Mouse (Mus musculus): ENCODE results near the gene Lyz2. TPM values are rescaled to one million over a fixed set of nuclear protein-coding genes. Genes with fewer than 3 reads are reported as not detected.
"Not testable (repeated sequence)": the region's sequence is repeated elsewhere in the genome, so short reads cannot be mapped to it uniquely, and the experiment has no call there.

Gene Lyz2
- total RNA-seq, 2 experiments from 2014 or later = 12.1 to 14.4 TPM

- intact Hi-C loops (cut with DNase I) = no loop called here
- no peak for DNase-seq (ENCODE audit: low spot score in 2 of 2)
These were observed 4.3 kb upstream of the Lyz2 start for GRCm38 (mm10) chr10:117286366-117286970.

- intact Hi-C loops (cut with DNase I); DNase-seq (ENCODE audit: low spot score in 2 of 2): not testable (repeated sequence)
These were observed 3.5 kb upstream of the Lyz2 start for GRCm38 (mm10) chr10:117285584-117285983.

DNA sequence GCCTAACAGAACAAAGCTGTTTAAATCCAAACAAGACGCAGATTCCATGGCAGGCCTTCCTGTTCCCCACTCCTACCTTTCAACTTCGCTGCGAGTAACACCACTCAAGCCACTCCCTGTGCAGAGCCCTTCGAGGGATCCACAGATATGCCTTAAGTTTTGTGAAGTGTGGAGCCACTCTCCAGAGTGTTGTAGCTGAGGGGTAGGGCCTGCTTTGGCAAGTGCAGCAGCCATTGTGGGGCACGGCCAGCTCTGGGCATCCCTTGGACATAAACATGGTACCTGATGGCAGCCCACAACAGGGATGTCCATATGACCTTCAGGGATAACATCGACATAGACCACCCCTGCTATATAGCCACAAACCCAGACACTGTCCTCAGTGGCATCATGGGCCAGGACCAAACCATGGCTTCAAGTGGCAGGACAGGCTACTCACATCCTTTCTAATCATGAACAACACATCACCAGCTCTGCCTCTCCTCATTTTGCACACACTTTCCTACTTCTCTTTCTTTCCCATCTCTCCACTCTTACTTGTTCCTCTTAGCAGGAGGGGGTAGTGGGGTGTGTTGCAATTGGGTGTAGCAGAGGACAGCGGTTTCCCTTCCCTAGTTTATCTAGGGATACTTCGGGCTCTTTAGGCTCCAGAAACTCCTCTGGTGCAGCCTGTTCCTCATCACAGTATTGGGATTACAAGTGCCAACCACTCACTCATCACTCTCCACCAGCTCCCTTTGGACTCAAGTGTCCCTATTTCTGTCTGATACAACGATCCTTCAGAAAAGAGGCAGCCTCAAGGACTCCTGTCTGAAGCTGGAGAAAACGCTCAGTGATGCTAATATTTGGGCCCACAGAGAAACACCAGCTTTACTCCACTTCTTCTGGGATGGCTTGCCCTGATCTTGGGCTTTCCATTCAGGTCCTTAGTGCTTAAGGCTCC, 2.7 kb upstream of the Lyz2 start:
- DNase-seq (ENCODE audit: low spot score in 2 of 2) = no peak
- intact Hi-C loops (cut with DNase I) = no loop called here

GRCm38 (mm10) chr10:117283871-117284577, 1.9 kb upstream of the Lyz2 start:
- no peak for DNase-seq (ENCODE audit: low spot score in 2 of 2)
- intact Hi-C loops (cut with DNase I) = no loop called here

DNA sequence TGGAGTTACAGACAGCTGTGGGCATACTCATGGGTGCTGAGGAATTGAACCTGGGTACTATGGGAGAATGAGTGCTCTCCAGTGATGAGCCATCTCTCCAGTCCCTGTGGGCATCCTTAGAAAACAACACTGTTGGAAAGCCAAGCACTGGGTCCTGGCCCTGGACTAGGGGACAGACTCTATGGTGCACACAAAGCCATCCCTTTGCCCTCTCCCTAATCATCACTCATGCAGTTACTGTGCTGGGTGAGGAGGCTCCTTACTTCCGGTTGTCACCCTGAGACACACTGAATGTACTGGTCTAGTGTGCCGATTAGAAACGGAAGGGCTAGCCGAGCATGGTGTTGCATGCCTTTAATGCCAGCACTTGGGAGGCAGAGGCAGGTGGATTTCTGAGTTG, 1.1 kb upstream of the Lyz2 start:
- DNase-seq (ENCODE audit: low spot score in 2 of 2); intact Hi-C loops (cut with DNase I): not testable (repeated sequence)

- intact Hi-C loops (cut with DNase I) = no loop called here
- DNase-seq (ENCODE audit: low spot score in 2 of 2) = no peak
These were observed 430 bp upstream of the Lyz2 start for GRCm38 (mm10) chr10:117282551-117282950.

DNA sequence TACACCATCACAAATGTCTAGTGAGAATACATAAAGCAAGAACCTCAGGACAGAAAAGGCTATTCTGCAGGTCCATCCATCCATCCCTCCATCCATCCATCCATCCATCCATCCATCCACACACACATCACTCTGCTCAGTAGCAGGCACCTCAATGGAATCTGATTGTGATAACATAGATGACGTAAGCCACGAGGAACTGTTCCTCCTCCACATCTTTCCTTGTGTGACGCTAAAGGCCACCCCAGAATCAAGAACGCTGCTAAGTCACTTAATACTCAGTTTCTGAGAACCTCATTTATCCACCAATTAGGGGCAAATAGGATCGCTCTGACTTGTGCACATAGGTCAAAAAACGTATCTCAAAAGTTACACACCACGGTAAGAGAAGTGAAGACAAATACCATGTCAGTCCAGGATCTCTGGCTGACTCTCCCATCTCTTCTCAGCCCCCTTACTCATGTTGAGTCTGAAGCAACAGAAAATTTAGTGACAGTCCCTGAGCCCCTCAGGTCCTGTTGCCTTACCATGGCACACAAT, 670 bp downstream of the Lyz2 start:
- intact Hi-C loops (cut with DNase I) = no loop called here
- no peak for DNase-seq (ENCODE audit: low spot score in 2 of 2)

DNA sequence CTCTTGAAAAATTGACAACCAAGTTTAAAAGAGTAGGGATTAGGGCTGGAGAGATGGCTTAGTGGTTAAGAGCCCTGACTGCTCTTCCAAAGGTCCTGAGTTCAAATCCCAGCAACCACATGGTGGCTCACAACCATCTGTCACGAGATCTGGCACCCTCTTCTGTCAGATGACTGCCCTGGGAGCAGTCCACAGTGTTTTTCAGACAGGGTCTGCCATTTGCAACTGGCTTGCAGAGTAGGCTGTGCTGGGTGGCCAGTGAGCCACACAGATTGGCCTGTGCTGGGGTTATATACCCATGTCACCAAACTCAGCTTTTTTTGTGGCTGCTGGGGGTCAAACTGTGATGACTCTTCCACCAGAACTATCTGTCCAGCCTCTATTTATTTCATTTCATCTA, 2.1 kb downstream of the Lyz2 start:
- intact Hi-C loops (cut with DNase I) = no loop called here

GRCm38 (mm10) chr10:117278510-117278909, 3.6 kb downstream of the Lyz2 start:
- DNase-seq (ENCODE audit: low spot score in 2 of 2); intact Hi-C loops (cut with DNase I): not testable (repeated sequence)

More for the DNA sequence above, 2.1 kb downstream of the Lyz2 start:
- DNase-seq (ENCODE audit: low spot score in 2 of 2) = no peak

DNA sequence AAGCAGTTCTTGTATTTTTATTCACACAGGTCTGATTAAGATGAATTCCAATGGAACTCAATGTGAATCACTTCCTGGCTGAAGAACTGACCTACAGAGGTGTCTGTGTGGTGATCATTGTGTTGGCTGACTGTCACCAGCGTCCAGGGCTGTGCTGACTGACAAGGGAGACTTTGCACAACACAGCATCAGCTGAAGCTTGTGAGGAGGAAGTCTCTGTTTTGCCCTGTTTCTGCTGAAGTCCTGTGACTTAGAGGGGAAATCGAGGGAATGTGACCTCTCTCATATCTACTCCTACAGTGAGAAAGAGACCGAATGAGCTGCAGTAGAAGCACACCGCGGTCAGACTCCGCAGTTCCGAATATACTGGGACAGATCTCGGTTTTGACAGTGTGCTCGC, 4.3 kb downstream of the Lyz2 start:
- intact Hi-C loops (cut with DNase I); DNase-seq (ENCODE audit: low spot score in 2 of 2): not testable (repeated sequence)

GRCm38 (mm10) chr10:117275681-117276369, 6.3 kb downstream of the Lyz2 start:
- intact Hi-C loops (cut with DNase I) = no loop called here
- no peak for DNase-seq (ENCODE audit: low spot score in 2 of 2)

GRCm38 (mm10) chr10:117274645-117275044, 7.5 kb downstream of the Lyz2 start:
- DNase-seq (ENCODE audit: low spot score in 2 of 2) = not testable (repeated sequence)

DNA sequence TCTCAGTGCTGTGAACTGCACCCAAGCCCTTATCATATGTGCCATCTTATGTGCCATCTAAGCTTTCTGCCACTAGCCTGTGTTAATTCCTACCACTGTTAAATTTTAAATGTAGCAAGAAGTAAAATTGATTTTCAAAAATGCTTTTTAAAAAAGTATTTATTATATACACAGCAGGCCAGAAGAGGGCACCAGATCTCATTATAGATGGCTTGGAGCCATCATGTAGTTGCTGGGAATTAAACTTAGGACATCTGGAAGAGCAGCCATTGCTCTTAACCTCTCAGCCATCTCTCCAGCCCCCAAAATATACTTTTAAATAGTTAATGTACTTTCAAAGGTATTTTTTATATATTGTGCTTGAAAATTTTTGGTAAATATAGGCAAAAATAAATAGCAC, 10.1 kb downstream of the Lyz2 start:
- DNase-seq (ENCODE audit: low spot score in 2 of 2) = no peak
- intact Hi-C loops (cut with DNase I) = no loop called here

More at GRCm38 (mm10) chr10:117274645-117275044, 7.5 kb downstream of the Lyz2 start:
- intact Hi-C loops (cut with DNase I) = not testable (repeated sequence)

- DNase-seq (ENCODE audit: low spot score in 2 of 2) = no peak
- intact Hi-C loops (cut with DNase I) = no loop called here
These were observed 22.3 kb downstream of the Lyz2 start for GRCm38 (mm10) chr10:117259870-117260269.

GRCm38 (mm10) chr10:117238603-117239002, 43.5 kb downstream of the Lyz2 start, which contains the start of gene 9530003J23Rik:
Gene 9530003J23Rik, minus strand, starts transcription at chr10:117238703.
- intact Hi-C loops (cut with DNase I) = no loop called here
- DNase-seq (ENCODE audit: low spot score in 2 of 2) = no peak

- intact Hi-C loops (cut with DNase I) = no loop called here
These were observed 46.3 kb downstream of the Lyz2 start for GRCm38 (mm10) chr10:117235866-117236265.

GRCm38 (mm10) chr10:117234825-117235224, 47.3 kb downstream of the Lyz2 start:
- no peak for DNase-seq (ENCODE audit: low spot score in 2 of 2)
- intact Hi-C loops (cut with DNase I) = no loop called here

More at GRCm38 (mm10) chr10:117235866-117236265, 46.3 kb downstream of the Lyz2 start:
- no peak for DNase-seq (ENCODE audit: low spot score in 2 of 2)

DNA sequence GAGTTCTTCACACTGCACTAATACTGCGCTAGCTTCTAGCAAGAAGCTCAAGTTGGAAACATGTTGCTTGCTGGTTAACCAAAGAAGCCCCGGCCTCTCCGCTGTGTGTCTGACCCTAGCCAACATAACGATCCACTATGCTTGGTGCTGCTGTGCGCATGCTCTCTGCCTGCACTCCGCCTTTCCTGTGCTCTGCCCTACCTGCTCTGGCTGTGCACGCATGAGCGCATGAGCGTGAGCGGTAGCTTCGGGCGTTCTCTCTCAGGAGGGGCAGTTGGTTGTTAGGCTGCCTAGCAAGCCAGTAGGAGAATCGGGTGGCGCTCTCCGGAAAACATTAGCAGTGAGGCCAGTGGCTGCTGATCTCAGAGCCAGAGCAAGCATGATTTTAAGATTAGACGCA, 52.3 kb downstream of the Lyz2 start:
- DNase-seq (ENCODE audit: low spot score in 2 of 2) = no peak
- intact Hi-C loops (cut with DNase I) = loop anchor here (10.0 kb wide), 2 partner anchors 275 to 445 kb away; partner anchors contain the start of gene Rab3ip

Data from left cerebral cortex, postnatal 36 days (tissue).